Mouse (Mus musculus): ENCODE data around the gene Agxt. TPM values are rescaled to one million over a fixed set of nuclear protein-coding genes. Genes with fewer than 3 reads are reported as not detected.

Agxt gene
- polyA plus RNA-seq, 1 experiment from 2014 or later = not detected

GRCm38 (mm10) chr1:93175849-93176248 lies 40.8 kb downstream of the Agxt start:
- H3K36me3 ChIP-seq (ENCODE audit: control insufficient read depth, insufficient read depth, low read length) = no peaks in the 10 kb centered on the region
- H3K9ac ChIP-seq (ENCODE audit: low read depth, low read length) = no peak overlapping the region
- peaks cover 15% of the 10 kb centered on the region for H3K4me1 ChIP-seq (ENCODE audit: control insufficient read depth, insufficient read depth, low read length)
- ATAC-seq = no peak
- 9% methylated on average over 6 of the region's 6 CpGs for WGBS
- no peak overlapping the region for H3K4me3 ChIP-seq (ENCODE audit: low read depth, low read length)
- no peaks in the 10 kb centered on the region for H3K27me3 ChIP-seq (ENCODE audit: control insufficient read depth, insufficient read depth, low read depth, low read length)
- no peak overlapping the region for H3K27ac ChIP-seq (ENCODE audit: low read length)
- peak overlapping the region; percentile 99 for H3K4me2 ChIP-seq (ENCODE audit: low read length)
- no peaks in the 10 kb centered on the region for H3K9me3 ChIP-seq (replicated peaks; ENCODE audit: control insufficient read depth, low read length, poor library complexity, severe bottlenecking)

- H3K27me3 ChIP-seq (ENCODE audit: control insufficient read depth, insufficient read depth, low read depth, low read length) = no peaks in the 10 kb centered on the region
- peak; percentile 62 for ATAC-seq
- H3K9ac ChIP-seq (ENCODE audit: low read depth, low read length) = peak overlapping the region; percentile 72
- H3K4me3 ChIP-seq (ENCODE audit: low read depth, low read length) = peak overlapping the region; percentile 49
- no peak overlapping the region for H3K27ac ChIP-seq (ENCODE audit: low read length)
- H3K36me3 ChIP-seq (ENCODE audit: control insufficient read depth, insufficient read depth, low read length) = no peaks in the 10 kb centered on the region
- H3K4me1 ChIP-seq (ENCODE audit: control insufficient read depth, insufficient read depth, low read length) = peaks cover 15% of the 10 kb centered on the region
- WGBS = 3% methylated on average over 42 of the region's 44 CpGs
- H3K4me2 ChIP-seq (ENCODE audit: low read length) = peak overlapping the region; percentile 99
- no peaks in the 10 kb centered on the region for H3K9me3 ChIP-seq (replicated peaks; ENCODE audit: control insufficient read depth, low read length, poor library complexity, severe bottlenecking)
These were observed 41.7 kb downstream of the Agxt start for GRCm38 (mm10) chr1:93176525-93177332.

DNA sequence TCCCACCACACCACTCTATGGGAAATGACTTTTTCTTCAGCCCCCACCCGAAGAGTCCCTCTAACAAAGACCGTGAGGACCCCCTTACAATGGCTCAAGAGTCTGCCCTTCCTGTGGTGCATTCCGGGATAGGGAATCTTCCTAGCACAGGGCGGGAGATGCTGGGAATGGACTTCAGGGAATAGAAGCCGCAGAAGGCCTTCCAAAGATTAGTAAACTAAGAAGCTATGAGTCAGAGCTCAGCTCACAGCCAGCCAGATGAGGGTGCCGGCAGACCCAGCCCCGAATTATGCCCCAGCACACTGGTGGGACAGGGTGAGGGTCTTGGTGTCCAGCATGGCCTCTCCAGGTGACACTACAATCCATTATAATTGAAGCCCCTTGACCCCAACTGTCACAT lies 47.2 kb downstream of the Agxt start:
- Histone ChIP-seq H3K4me1 (ENCODE audit: control insufficient read depth, insufficient read depth, low read length) (no peaks in the 10 kb centered on the region), H3K36me3 (ENCODE audit: control insufficient read depth, insufficient read depth, low read length) (no peaks in the 10 kb centered on the region), H3K27me3 (ENCODE audit: control insufficient read depth, insufficient read depth, low read depth, low read length) (no peaks in the 10 kb centered on the region), H3K4me3 (ENCODE audit: low read depth, low read length) (no peak overlapping the region), H3K9ac (ENCODE audit: low read depth, low read length) (no peak overlapping the region), H3K27ac (ENCODE audit: low read length) (no peak overlapping the region), H3K4me2 (ENCODE audit: low read length) (no peak overlapping the region), H3K9me3 (replicated peaks; ENCODE audit: control insufficient read depth, low read length, poor library complexity, severe bottlenecking) (no peaks in the 10 kb centered on the region)
- ATAC-seq = no peak
- WGBS = 94% methylated on average over 7 of the region's 7 CpGs

GRCm38 (mm10) chr1:93184071-93184828 lies 49.2 kb downstream of the Agxt start:
- Histone ChIP-seq H3K36me3 (ENCODE audit: control insufficient read depth, insufficient read depth, low read length) (no peaks in the 10 kb centered on the region), H3K27ac (ENCODE audit: low read length) (no peak overlapping the region), H3K4me3 (ENCODE audit: low read depth, low read length) (no peak overlapping the region), H3K4me2 (ENCODE audit: low read length) (no peak overlapping the region), H3K4me1 (ENCODE audit: control insufficient read depth, insufficient read depth, low read length) (no peaks in the 10 kb centered on the region), H3K9me3 (replicated peaks; ENCODE audit: control insufficient read depth, low read length, poor library complexity, severe bottlenecking) (no peaks in the 10 kb centered on the region), H3K9ac (ENCODE audit: low read depth, low read length) (no peak overlapping the region), H3K27me3 (ENCODE audit: control insufficient read depth, insufficient read depth, low read depth, low read length) (no peaks in the 10 kb centered on the region)
- 63% methylated on average over 14 of the region's 14 CpGs for WGBS
- ATAC-seq = peak; percentile 63

- Histone ChIP-seq H3K27me3 (ENCODE audit: control insufficient read depth, insufficient read depth, low read depth, low read length) (peaks cover 8% of the 10 kb centered on the region), H3K9me3 (replicated peaks; ENCODE audit: control insufficient read depth, low read length, poor library complexity, severe bottlenecking) (no peaks in the 10 kb centered on the region), H3K9ac (ENCODE audit: low read depth, low read length) (no peak overlapping the region), H3K4me2 (ENCODE audit: low read length) (peak overlapping the region; percentile 7; the same call in 1 of the 2 replicates), H3K36me3 (ENCODE audit: control insufficient read depth, insufficient read depth, low read length) (no peaks in the 10 kb centered on the region), H3K4me3 (ENCODE audit: low read depth, low read length) (no peak overlapping the region), H3K4me1 (ENCODE audit: control insufficient read depth, insufficient read depth, low read length) (no peaks in the 10 kb centered on the region), H3K27ac (ENCODE audit: low read length) (no peak overlapping the region)
- WGBS = 7% methylated on average over 11 of the region's 17 CpGs
- no peak for ATAC-seq
These were observed 55.8 kb downstream of the Agxt start for GRCm38 (mm10) chr1:93190726-93191305.

- Histone ChIP-seq H3K4me3 (ENCODE audit: low read depth, low read length) (no peak overlapping the region), H3K4me1 (ENCODE audit: control insufficient read depth, insufficient read depth, low read length) (no peaks in the 10 kb centered on the region), H3K27ac (ENCODE audit: low read length) (no peak overlapping the region), H3K27me3 (ENCODE audit: control insufficient read depth, insufficient read depth, low read depth, low read length) (peaks cover 5% of the 10 kb centered on the region; the same call in 1 of the 2 replicates), H3K9ac (ENCODE audit: low read depth, low read length) (no peak overlapping the region), H3K36me3 (ENCODE audit: control insufficient read depth, insufficient read depth, low read length) (no peaks in the 10 kb centered on the region), H3K4me2 (ENCODE audit: low read length) (no peak overlapping the region), H3K9me3 (replicated peaks; ENCODE audit: control insufficient read depth, low read length, poor library complexity, severe bottlenecking) (no peaks in the 10 kb centered on the region)
- no peak for ATAC-seq
- 89% methylated on average over 3 of the region's 3 CpGs for WGBS
These were observed 59.9 kb downstream of the Agxt start for GRCm38 (mm10) chr1:93194961-93195360.

Other genes starting within 250 kb of the Agxt start
- gene Ankmy1, start 232.3 kb upstream of the Agxt start, polyA plus RNA-seq (2015; fragmentation: Nextera tagmentation; extraction: Ambion mirVana) = 0.63 and 0.82 TPM in 2 replicates
- 16.6 and 17.5 TPM in 2 replicates for gene Dusp28, start 228.3 kb upstream of the Agxt start, polyA plus RNA-seq (2015; fragmentation: Nextera tagmentation; extraction: Ambion mirVana)
- 26.5 and 28.4 TPM in 2 replicates for gene Rnpepl1, start 224.5 kb upstream of the Agxt start, polyA plus RNA-seq (2015; fragmentation: Nextera tagmentation; extraction: Ambion mirVana)
- gene Capn10, start 200.9 kb upstream of the Agxt start, polyA plus RNA-seq (2015; fragmentation: Nextera tagmentation; extraction: Ambion mirVana) = 62.3 and 65.1 TPM in 2 replicates
- gene Gpr35, start 184.4 kb upstream of the Agxt start, polyA plus RNA-seq (2015; fragmentation: Nextera tagmentation; extraction: Ambion mirVana) = 0.18 and 0.52 TPM in 2 replicates
- gene Aqp12, start 128.9 kb upstream of the Agxt start, polyA plus RNA-seq (2015; fragmentation: Nextera tagmentation; extraction: Ambion mirVana) = not detected in 2 replicates
- 514 and 519 TPM in 2 replicates for gene Kif1a, start 33.3 kb upstream of the Agxt start, polyA plus RNA-seq (2015; fragmentation: Nextera tagmentation; extraction: Ambion mirVana)
- 0.11 TPM in 1 of 2 replicates, not detected in the other for gene 2310007B03Rik, start 25.7 kb downstream of the Agxt start, polyA plus RNA-seq (2015; fragmentation: Nextera tagmentation; extraction: Ambion mirVana)
- gene Crocc2, start 33.5 kb downstream of the Agxt start, polyA plus RNA-seq (2015; fragmentation: Nextera tagmentation; extraction: Ambion mirVana) = 0.51 and 0.74 TPM in 2 replicates
- gene Sned1, start 100.6 kb downstream of the Agxt start, polyA plus RNA-seq (2015; fragmentation: Nextera tagmentation; extraction: Ambion mirVana) = 5.5 and 6.2 TPM in 2 replicates
- gene Mterf4, start 170.7 kb downstream of the Agxt start, polyA plus RNA-seq (2015; fragmentation: Nextera tagmentation; extraction: Ambion mirVana) = 32.2 and 34.9 TPM in 2 replicates
- gene Ppp1r7, start 207.6 kb downstream of the Agxt start, polyA plus RNA-seq (2015; fragmentation: Nextera tagmentation; extraction: Ambion mirVana) = 53.1 and 56.2 TPM in 2 replicates
- gene Pask, start 208.2 kb downstream of the Agxt start, polyA plus RNA-seq (2015; fragmentation: Nextera tagmentation; extraction: Ambion mirVana) = 6.8 and 7.9 TPM in 2 replicates
- gene Ano7, start 238.7 kb downstream of the Agxt start, polyA plus RNA-seq (2015; fragmentation: Nextera tagmentation; extraction: Ambion mirVana) = 0.92 and 1.2 TPM in 2 replicates